Mouse (Mus musculus): ENCODE measurements at regions not wholly inside any gene's neighbourhood (a gene's known extent, or its start where the extent isn't known, plus 50 kb on each side); places are given as distances from the start of the nearest gene placed in this dataset.

- DNase-seq (no peak), ATAC-seq (ENCODE audit: low FRiP score, low TSS enrichment) (no peak)
- H3K9ac ChIP-seq (replicated peaks; ENCODE audit: low read length): no peak overlapping the region
- H3K4me2 ChIP-seq (ENCODE audit: low read length): no peak overlapping the region
- H3K9me3 ChIP-seq (ENCODE audit: control insufficient read depth, low read length): no peaks in the 10 kb centered on the region
- WGBS: 85% methylated on average over 4 of the region's 4 CpGs
- H3K36me3 ChIP-seq (ENCODE audit: control insufficient read depth, insufficient read depth, low read length): no peaks in the 10 kb centered on the region
- no peak overlapping the region for H3K4me3 ChIP-seq (replicated peaks; ENCODE audit: low read depth, low read length)
- H3K4me1 ChIP-seq (ENCODE audit: control insufficient read depth, insufficient read depth, low read length): no peaks in the 10 kb centered on the region
- H3K27me3 ChIP-seq (ENCODE audit: control insufficient read depth, insufficient read depth, low read length): no peaks in the 10 kb centered on the region
- no peak overlapping the region for H3K27ac ChIP-seq (replicated peaks; ENCODE audit: low read depth, low read length)
Measured at GRCm38 (mm10) chr13:85414951-85415350, 126.0 kb upstream of the Rasa1 start.

GRCm38 (mm10) chr13:85411327-85411726, 122.4 kb upstream of the Rasa1 start:
- Histone ChIP-seq H3K9me3 (ENCODE audit: control insufficient read depth, low read length) (no peaks in the 10 kb centered on the region), H3K4me3 (replicated peaks; ENCODE audit: low read depth, low read length) (no peak overlapping the region), H3K36me3 (ENCODE audit: control insufficient read depth, insufficient read depth, low read length) (no peaks in the 10 kb centered on the region), H3K9ac (replicated peaks; ENCODE audit: low read length) (no peak overlapping the region), H3K4me1 (ENCODE audit: control insufficient read depth, insufficient read depth, low read length) (no peaks in the 10 kb centered on the region), H3K27ac (replicated peaks; ENCODE audit: low read depth, low read length) (no peak overlapping the region), H3K27me3 (ENCODE audit: control insufficient read depth, insufficient read depth, low read length) (no peaks in the 10 kb centered on the region), H3K4me2 (ENCODE audit: low read length) (no peak overlapping the region)
- DNase-seq: no peak
- ATAC-seq (ENCODE audit: low FRiP score, low TSS enrichment): no peak
- WGBS: 92% methylated on average over 3 of the region's 3 CpGs

- no peaks in the 10 kb centered on the region for H3K36me3 ChIP-seq (ENCODE audit: control insufficient read depth, insufficient read depth, low read length)
- no peaks in the 10 kb centered on the region for H3K27me3 ChIP-seq (ENCODE audit: control insufficient read depth, insufficient read depth, low read length)
- no peak overlapping the region for H3K4me3 ChIP-seq (replicated peaks; ENCODE audit: low read depth, low read length)
- 84% methylated on average over 5 of the region's 5 CpGs for WGBS
- DNase-seq: no peak
- no peak overlapping the region for H3K4me2 ChIP-seq (ENCODE audit: low read length)
- no peak overlapping the region for H3K27ac ChIP-seq (replicated peaks; ENCODE audit: low read depth, low read length)
- ATAC-seq (ENCODE audit: low FRiP score, low TSS enrichment): no peak
- no peaks in the 10 kb centered on the region for H3K4me1 ChIP-seq (ENCODE audit: control insufficient read depth, insufficient read depth, low read length)
- H3K9me3 ChIP-seq (ENCODE audit: control insufficient read depth, low read length): no peaks in the 10 kb centered on the region
- H3K9ac ChIP-seq (replicated peaks; ENCODE audit: low read length): no peak overlapping the region
Measured at GRCm38 (mm10) chr13:85398834-85399233, 109.9 kb upstream of the Rasa1 start.

- ATAC-seq (ENCODE audit: low FRiP score, low TSS enrichment): no peak
- 85% methylated on average over 3 of the region's 3 CpGs for WGBS
- Histone ChIP-seq H3K27me3 (ENCODE audit: control insufficient read depth, insufficient read depth, low read length) (no peaks in the 10 kb centered on the region), H3K9ac (replicated peaks; ENCODE audit: low read length) (no peak overlapping the region), H3K27ac (replicated peaks; ENCODE audit: low read depth, low read length) (no peak overlapping the region), H3K9me3 (ENCODE audit: control insufficient read depth, low read length) (no peaks in the 10 kb centered on the region), H3K4me2 (ENCODE audit: low read length) (no peak overlapping the region), H3K36me3 (ENCODE audit: control insufficient read depth, insufficient read depth, low read length) (no peaks in the 10 kb centered on the region), H3K4me3 (replicated peaks; ENCODE audit: low read depth, low read length) (no peak overlapping the region), H3K4me1 (ENCODE audit: control insufficient read depth, insufficient read depth, low read length) (no peaks in the 10 kb centered on the region)
- DNase-seq: no peak
Measured at GRCm38 (mm10) chr13:85376338-85376998, 87.5 kb upstream of the Rasa1 start.

GRCm38 (mm10) chr13:85359621-85360020, 70.7 kb upstream of the Rasa1 start:
- ATAC-seq (ENCODE audit: low FRiP score, low TSS enrichment) (no peak), DNase-seq (no peak)
- Histone ChIP-seq H3K27me3 (ENCODE audit: control insufficient read depth, insufficient read depth, low read length) (no peaks in the 10 kb centered on the region), H3K4me3 (replicated peaks; ENCODE audit: low read depth, low read length) (no peak overlapping the region), H3K9me3 (ENCODE audit: control insufficient read depth, low read length) (no peaks in the 10 kb centered on the region), H3K4me2 (ENCODE audit: low read length) (no peak overlapping the region), H3K36me3 (ENCODE audit: control insufficient read depth, insufficient read depth, low read length) (no peaks in the 10 kb centered on the region), H3K4me1 (ENCODE audit: control insufficient read depth, insufficient read depth, low read length) (no peaks in the 10 kb centered on the region), H3K9ac (replicated peaks; ENCODE audit: low read length) (no peak overlapping the region), H3K27ac (replicated peaks; ENCODE audit: low read depth, low read length) (no peak overlapping the region)
- WGBS: 73% methylated on average over 2 of the region's 2 CpGs

- H3K27ac ChIP-seq (replicated peaks; ENCODE audit: low read depth, low read length): no peak overlapping the region
- no peak for ATAC-seq (ENCODE audit: low FRiP score, low TSS enrichment)
- H3K4me3 ChIP-seq (replicated peaks; ENCODE audit: low read depth, low read length): no peak overlapping the region
- no peaks in the 10 kb centered on the region for H3K36me3 ChIP-seq (ENCODE audit: control insufficient read depth, insufficient read depth, low read length)
- no peaks in the 10 kb centered on the region for H3K4me1 ChIP-seq (ENCODE audit: control insufficient read depth, insufficient read depth, low read length)
- DNase-seq: no peak
- H3K9ac ChIP-seq (replicated peaks; ENCODE audit: low read length): no peak overlapping the region
- 94% methylated on average over 6 of the region's 6 CpGs for WGBS
- no peaks in the 10 kb centered on the region for H3K27me3 ChIP-seq (ENCODE audit: control insufficient read depth, insufficient read depth, low read length)
- no peak overlapping the region for H3K4me2 ChIP-seq (ENCODE audit: low read length)
- no peaks in the 10 kb centered on the region for H3K9me3 ChIP-seq (ENCODE audit: control insufficient read depth, low read length)
Measured at GRCm38 (mm10) chr13:85359143-85359542, 70.2 kb upstream of the Rasa1 start.

GRCm38 (mm10) chr13:85352061-85352460, 63.1 kb upstream of the Rasa1 start:
- Histone ChIP-seq H3K4me1 (ENCODE audit: control insufficient read depth, insufficient read depth, low read length) (no peaks in the 10 kb centered on the region), H3K4me2 (ENCODE audit: low read length) (no peak overlapping the region), H3K9me3 (ENCODE audit: control insufficient read depth, low read length) (no peaks in the 10 kb centered on the region), H3K4me3 (replicated peaks; ENCODE audit: low read depth, low read length) (no peak overlapping the region), H3K36me3 (ENCODE audit: control insufficient read depth, insufficient read depth, low read length) (no peaks in the 10 kb centered on the region), H3K9ac (replicated peaks; ENCODE audit: low read length) (no peak overlapping the region), H3K27me3 (ENCODE audit: control insufficient read depth, insufficient read depth, low read length) (no peaks in the 10 kb centered on the region), H3K27ac (replicated peaks; ENCODE audit: low read depth, low read length) (no peak overlapping the region)
- WGBS: 84% methylated on average over 3 of the region's 3 CpGs
- ATAC-seq (ENCODE audit: low FRiP score, low TSS enrichment) (no peak), DNase-seq (no peak)
